Comparison of ENCODE assay signal across 8 mouse cellular contexts in the genomic region with DNA sequence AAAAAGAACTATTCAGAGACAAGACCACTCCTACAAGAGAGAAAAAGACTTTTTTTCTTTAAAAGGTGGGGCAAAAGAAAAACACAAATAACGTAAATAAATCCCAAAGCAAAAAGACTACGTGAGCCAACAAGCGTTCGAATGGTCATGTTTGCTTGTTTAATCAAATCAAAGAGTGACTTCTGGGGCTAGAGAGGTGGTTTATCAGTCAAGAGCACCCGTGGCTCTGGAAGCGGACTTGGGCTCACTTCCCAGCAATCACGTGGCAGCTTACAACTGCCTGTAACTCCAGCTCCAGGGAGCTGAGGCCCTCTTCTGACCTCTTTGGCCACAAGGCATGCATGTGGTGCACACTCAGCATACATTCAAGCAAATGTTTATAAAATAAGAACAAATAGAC. TPM values are rescaled to one million over a fixed set of nuclear protein-coding genes. Genes with fewer than 3 reads are reported as not detected.
DNase-seq lines count a peak whose midpoint lies in the region; ATAC-seq and TF ChIP-seq lines count a peak whose summit lies in the region.

No protein-coding gene starts in this region.

- ATAC-seq in heart, postnatal 0 days (ENCODE audit: insufficient read depth, low read depth): peak; percentile 90
- ATAC-seq in liver, embryonic 12.5 days: peak; percentile 88
- peak; percentile 71; the same call in 1 of the 2 replicates for ATAC-seq in stomach, embryonic 14.5 days (ENCODE audit: insufficient number of reproducible peaks, insufficient read depth, low FRiP score, low read depth)

- no peak overlapping the region for H3K4me3 ChIP-seq in layer of hippocampus, adult 2 months
- H3K4me3 ChIP-seq in heart, postnatal 0 days (ENCODE audit: low read depth, low read length): no peak overlapping the region
- peak overlapping the region; percentile 21 for H3K4me3 ChIP-seq in liver, embryonic 12.5 days
- no peak overlapping the region for H3K4me3 ChIP-seq in stomach, embryonic 14.5 days (ENCODE audit: low read depth, low read length)

- no peaks in the 10 kb centered on the region for H3K9me3 ChIP-seq in heart, postnatal 0 days (replicated peaks; ENCODE audit: control insufficient read depth, low read length)
- H3K9me3 ChIP-seq in liver, embryonic 12.5 days (replicated peaks): 0 out of 2 replicates have a peak, but pooled peaks cover 5% of the 10 kb centered on the region
- no peaks in the 10 kb centered on the region for H3K9me3 ChIP-seq in stomach, embryonic 14.5 days (ENCODE audit: control insufficient read depth, low read depth, low read length)

- H3K27me3 ChIP-seq in heart, postnatal 0 days (ENCODE audit: control insufficient read depth, insufficient read depth, low read length): no peaks in the 10 kb centered on the region
- H3K27me3 ChIP-seq in liver, embryonic 12.5 days (replicated peaks): no peaks in the 10 kb centered on the region
- no peaks in the 10 kb centered on the region for H3K27me3 ChIP-seq in stomach, embryonic 14.5 days (ENCODE audit: control insufficient read depth, insufficient read depth, low read length)

- WGBS in heart, postnatal 0 days: 14% methylated on average over 7 of the region's 7 CpGs
- WGBS in liver, embryonic 12.5 days (ENCODE audit: insufficient replicate concordance): 4% methylated on average over 7 of the region's 7 CpGs
- WGBS in stomach, embryonic 14.5 days: 40% methylated on average over 7 of the region's 7 CpGs

- peak; percentile 60 for TF ChIP-seq CTCF in layer of hippocampus, adult 2 months (conservative IDR thresholded peaks at IDR 0.05)
- peak; percentile 61 for TF ChIP-seq CTCF in heart, postnatal 0 days (IDR thresholded peaks at IDR 0.05; ENCODE audit: low read depth)

- no peak overlapping the region for H3K4me2 ChIP-seq in heart, postnatal 0 days (ENCODE audit: low read depth, low read length)
- peak overlapping the region; percentile 60 for H3K4me2 ChIP-seq in liver, embryonic 12.5 days
- no peak overlapping the region for H3K4me2 ChIP-seq in stomach, embryonic 14.5 days (replicated peaks; ENCODE audit: low read depth, low read length)

- TF ChIP-seq EP300 in heart, postnatal 0 days (IDR thresholded peaks at IDR 0.05; ENCODE audit: low read depth): peak; percentile 58; the same call in 1 of the 2 replicates

- DNase-seq in layer of hippocampus, adult 2 months (ENCODE audit: low spot score in 2 of 2): no peak
- no peak for DNase-seq in layer of hippocampus, adult 9-11 months
- DNase-seq in c-Kit-positive CD71-positive TER-119-negative erythroid progenitor cells, embryonic 14.5 days (ENCODE audit: low read depth): peak; percentile 89
- DNase-seq in heart, postnatal 0 days (ENCODE audit: low spot score): peak; percentile 84
- no peak for DNase-seq in layer of hippocampus, postnatal 10 days (ENCODE audit: low spot score in 2 of 2)
- no peak for DNase-seq in B cell, adult 2 months

- no peak overlapping the region for H3K9ac ChIP-seq in heart, postnatal 0 days (replicated peaks; ENCODE audit: low read depth, low read length)
- H3K9ac ChIP-seq in liver, embryonic 12.5 days: peak overlapping the region; percentile 63
- H3K9ac ChIP-seq in stomach, embryonic 14.5 days (replicated peaks; ENCODE audit: low read depth, low read length): no peak overlapping the region

- H3K36me3 ChIP-seq in heart, postnatal 0 days (replicated peaks; ENCODE audit: control insufficient read depth, insufficient read depth, low read length): no peaks in the 10 kb centered on the region
- H3K36me3 ChIP-seq in liver, embryonic 12.5 days: no peaks in the 10 kb centered on the region
- no peaks in the 10 kb centered on the region for H3K36me3 ChIP-seq in stomach, embryonic 14.5 days (ENCODE audit: control insufficient read depth, insufficient read depth, low read length)

- peak overlapping the region; percentile 61; the same call in 1 of the 2 replicates for H3K27ac ChIP-seq in layer of hippocampus, adult 2 months
- peak overlapping the region; percentile 49 for H3K27ac ChIP-seq in heart, postnatal 0 days (ENCODE audit: low read depth)
- peak overlapping the region; percentile 98 for H3K27ac ChIP-seq in liver, embryonic 12.5 days
- H3K27ac ChIP-seq in stomach, embryonic 14.5 days (ENCODE audit: low read length): no peak overlapping the region

- peaks cover 15% of the 10 kb centered on the region; the same call in 1 of the 2 replicates for H3K4me1 ChIP-seq in heart, postnatal 0 days (ENCODE audit: control insufficient read depth, insufficient read depth)
- peaks cover 78% of the 10 kb centered on the region for H3K4me1 ChIP-seq in liver, embryonic 12.5 days
- H3K4me1 ChIP-seq in stomach, embryonic 14.5 days (ENCODE audit: control insufficient read depth, insufficient read depth, low read length): no peaks in the 10 kb centered on the region

RNA-seq across cellular contexts. Expression of gene Il10rb, which starts 35.4 kb away (rescaled TPM):
- total RNA-seq in layer of hippocampus, adult 2 months (2021): 1 to 10 TPM; 8.6 to 9.0 TPM
- 44.4 and 63.3 TPM in 2 replicates for total RNA-seq in heart, postnatal 0 days (2014; rRNA removed; ENCODE audit: low replicate concordance)
- 89.0 and 99.4 TPM in 2 replicates for polyA plus RNA-seq in heart, postnatal 0 days (2015; fragmentation: Nextera tagmentation; extraction: Ambion mirVana)
- 26.0 and 27.0 TPM in 2 replicates for polyA plus RNA-seq in liver, embryonic 12.5 days (2016; fragmentation: Nextera tagmentation; extraction: Ambion mirVana)
- polyA plus RNA-seq in stomach, embryonic 14.5 days (2014; fragmentation: Nextera tagmentation; extraction: Ambion mirVana): 33.0 and 34.1 TPM in 2 replicates
- 1 to 10 TPM; 7.4 to 8.6 TPM for total RNA-seq in layer of hippocampus, postnatal 10 days (2021)

RNA-seq across cellular contexts. Expression of gene Ifnar1, which starts 43.7 kb away (rescaled TPM):
- 10 to 100 TPM; 42.2 to 45.9 TPM for total RNA-seq in layer of hippocampus, adult 2 months (2021)
- total RNA-seq in heart, postnatal 0 days (2014; rRNA removed; ENCODE audit: low replicate concordance): 32.6 and 42.6 TPM in 2 replicates
- 23.7 and 24.0 TPM in 2 replicates for polyA plus RNA-seq in heart, postnatal 0 days (2015; fragmentation: Nextera tagmentation; extraction: Ambion mirVana)
- polyA plus RNA-seq in liver, embryonic 12.5 days (2016; fragmentation: Nextera tagmentation; extraction: Ambion mirVana): 24.5 and 27.8 TPM in 2 replicates
- 61.7 and 63.9 TPM in 2 replicates for polyA plus RNA-seq in stomach, embryonic 14.5 days (2014; fragmentation: Nextera tagmentation; extraction: Ambion mirVana)
- total RNA-seq in layer of hippocampus, postnatal 10 days (2021): 10 to 100 TPM; 63.7 to 70.6 TPM

RNA-seq across cellular contexts. Expression of gene Gm21970, which starts 49.8 kb away (rescaled TPM):
- total RNA-seq in layer of hippocampus, adult 2 months (2021): not detected
- 2.4 TPM in 1 of 2 replicates, not detected in the other for total RNA-seq in heart, postnatal 0 days (2014; rRNA removed; ENCODE audit: low replicate concordance)
- 0.27 TPM in 1 of 2 replicates, not detected in the other for polyA plus RNA-seq in heart, postnatal 0 days (2015; fragmentation: Nextera tagmentation; extraction: Ambion mirVana)
- not detected in 2 replicates for polyA plus RNA-seq in liver, embryonic 12.5 days (2016; fragmentation: Nextera tagmentation; extraction: Ambion mirVana)
- polyA plus RNA-seq in stomach, embryonic 14.5 days (2014; fragmentation: Nextera tagmentation; extraction: Ambion mirVana): not detected in 2 replicates
- 1 to 10 TPM in 1 of 2 experiments, not detected in 1; 1.1 TPM for total RNA-seq in layer of hippocampus, postnatal 10 days (2021)

Comparison
In these comparisons a context has a peak if more than half of its experiments do, and no peak if none do; other contexts are left out.
1. DNase-seq: peak in c-Kit-positive CD71-positive TER-119-negative erythroid progenitor cells, embryonic 14.5 days (single experiment) and heart, postnatal 0 days (single experiment); none in layer of hippocampus, adult 2 months (0 of 2), layer of hippocampus, adult 9-11 months (single experiment), layer of hippocampus, postnatal 10 days (0 of 2) and B cell, adult 2 months (0 of 2).
2. Peak in every context shown above with its lines, with median percentiles within 50 percentile points of each other: ATAC-seq.